Comparison of ENCODE assay signal across 37 mouse cellular contexts in the genomic region with DNA sequence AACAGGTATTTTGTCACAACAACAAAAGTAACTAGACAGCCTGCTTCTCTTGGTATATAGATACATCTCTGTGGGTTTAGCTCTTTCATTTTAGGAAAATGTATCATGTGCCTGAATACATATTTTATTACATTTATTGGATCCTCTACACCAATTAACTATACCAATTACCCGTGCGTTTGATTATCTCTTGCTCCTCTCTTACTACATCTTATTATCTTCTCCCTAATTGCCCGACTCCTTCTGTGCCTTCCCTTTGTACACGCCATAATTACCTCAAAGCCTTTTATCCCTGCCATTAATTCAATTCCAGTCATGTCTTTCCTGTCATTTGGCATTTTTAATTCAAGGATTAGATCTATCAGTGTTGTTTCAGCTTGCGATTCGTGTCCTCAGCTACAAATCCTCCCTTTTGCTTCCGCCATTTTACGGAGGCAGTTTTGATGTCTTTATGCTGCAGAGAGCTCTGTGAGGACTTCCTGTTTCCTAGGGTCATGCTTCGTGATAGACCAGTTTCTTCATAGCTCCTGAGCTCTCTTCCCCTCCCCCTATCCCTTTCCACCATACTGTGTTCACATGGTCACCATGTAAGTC. TPM values are rescaled to one million over a fixed set of nuclear protein-coding genes. Genes with fewer than 3 reads are reported as not detected.
DNase-seq lines count a peak whose midpoint lies in the region; ATAC-seq and TF ChIP-seq lines count a peak whose summit lies in the region.
"Had no signal": no experiment of that assay in that cellular context is flagged by ENCODE, and none has a peak within 500 bp of the region (broad histone marks: within the 10 kb centered on the region; RNA-seq: fewer than 3 reads in every experiment).

No protein-coding gene starts in this region.

- H3K27me3 ChIP-seq in forebrain, postnatal 0 days (ENCODE audit: insufficient read depth, low read length): no peaks in the 10 kb centered on the region
- H3K27me3 ChIP-seq in forebrain, embryonic 11.5 days (ENCODE audit: control insufficient read depth, insufficient read depth, low read length): no peaks in the 10 kb centered on the region
- H3K27me3 ChIP-seq in neural tube, embryonic 13.5 days: no peaks in the 10 kb centered on the region
- no peaks in the 10 kb centered on the region for H3K27me3 ChIP-seq in midbrain, postnatal 0 days (ENCODE audit: insufficient read depth, low read length)
- H3K27me3 ChIP-seq: heart, embryonic 13.5 days; limb, embryonic 12.5 days; liver, embryonic 15.5 days; neural tube, embryonic 12.5 days had no signal

- peak; percentile 25; the same call in 1 of the 2 replicates for ATAC-seq in forebrain, postnatal 0 days
- ATAC-seq in forebrain, embryonic 11.5 days (replicated peaks; ENCODE audit: low FRiP score): no peak
- no peak for ATAC-seq in neural tube, embryonic 13.5 days (ENCODE audit: low read depth)
- no peak for ATAC-seq in midbrain, postnatal 0 days (ENCODE audit: low FRiP score)
- ATAC-seq in inflammation-experienced regulatory T-cells, adult 6 months: no peak
- ATAC-seq: activated CD4-positive, CD25-positive, alpha-beta regulatory T cell, adult 4 months; CD4-positive, CD25-positive, alpha-beta regulatory T cell, adult 4 months; intestine, postnatal 0 days had no signal

- no peak overlapping the region for H3K27ac ChIP-seq in forebrain, postnatal 0 days (ENCODE audit: low read depth, low read length)
- no peak overlapping the region for H3K27ac ChIP-seq in forebrain, embryonic 11.5 days (ENCODE audit: low read depth, low read length)
- peak overlapping the region; percentile 59 for H3K27ac ChIP-seq in neural tube, embryonic 13.5 days (replicated peaks)
- H3K27ac ChIP-seq in midbrain, postnatal 0 days (ENCODE audit: low read depth, low read length): peak overlapping the region; percentile 55; the same call in 1 of the 2 replicates
- H3K27ac ChIP-seq: heart, embryonic 13.5 days; hindbrain, embryonic 10.5 days; layer of hippocampus, adult 2 months; left cerebral cortex, adult 2 months; limb, embryonic 12.5 days; liver, embryonic 15.5 days; neural tube, embryonic 12.5 days; stomach, postnatal 0 days had no signal

- H3K36me3 ChIP-seq in forebrain, postnatal 0 days (ENCODE audit: insufficient read depth): no peaks in the 10 kb centered on the region
- H3K36me3 ChIP-seq in forebrain, embryonic 11.5 days (ENCODE audit: control insufficient read depth, insufficient read depth, low read length): no peaks in the 10 kb centered on the region
- H3K36me3 ChIP-seq in neural tube, embryonic 13.5 days: no peaks in the 10 kb centered on the region
- no peaks in the 10 kb centered on the region for H3K36me3 ChIP-seq in midbrain, postnatal 0 days (ENCODE audit: insufficient read depth, low read length)
- H3K36me3 ChIP-seq: heart, embryonic 13.5 days; hindbrain, embryonic 10.5 days; limb, embryonic 12.5 days; liver, embryonic 15.5 days; neural tube, embryonic 12.5 days had no signal

- no peak overlapping the region for H3K4me3 ChIP-seq in forebrain, postnatal 0 days (ENCODE audit: low read depth, low read length)
- no peak overlapping the region for H3K4me3 ChIP-seq in forebrain, embryonic 11.5 days (ENCODE audit: low read depth, low read length)
- no peak overlapping the region for H3K4me3 ChIP-seq in neural tube, embryonic 13.5 days
- no peak overlapping the region for H3K4me3 ChIP-seq in midbrain, postnatal 0 days (ENCODE audit: low read depth, low read length)
- H3K4me3 ChIP-seq: heart, embryonic 13.5 days; hindbrain, embryonic 10.5 days; layer of hippocampus, adult 2 months; left cerebral cortex, adult 2 months; limb, embryonic 12.5 days; liver, embryonic 15.5 days; neural tube, embryonic 12.5 days had no signal

- no peaks in the 10 kb centered on the region for H3K4me1 ChIP-seq in forebrain, postnatal 0 days (ENCODE audit: insufficient read depth)
- H3K4me1 ChIP-seq in forebrain, embryonic 11.5 days (replicated peaks; ENCODE audit: control insufficient read depth, insufficient read depth, low read length): no peaks in the 10 kb centered on the region
- no peaks in the 10 kb centered on the region for H3K4me1 ChIP-seq in neural tube, embryonic 13.5 days (replicated peaks)
- H3K4me1 ChIP-seq in midbrain, postnatal 0 days (ENCODE audit: insufficient read depth, low read length): no peaks in the 10 kb centered on the region
- H3K4me1 ChIP-seq: heart, embryonic 13.5 days; hindbrain, embryonic 10.5 days; limb, embryonic 12.5 days; liver, embryonic 15.5 days; neural tube, embryonic 12.5 days had no signal

- DNase-seq in forebrain, postnatal 0 days: no peak
- DNase-seq in forebrain, embryonic 11.5 days (ENCODE audit: low spot score): no peak
- DNase-seq in neural tube, embryonic 10.5 days (ENCODE audit: extremely low spot score, low spot score): no peak
- no peak for DNase-seq in midbrain, postnatal 0 days (ENCODE audit: low spot score)
- no peak for DNase-seq in kidney, postnatal 36 days
- DNase-seq: adrenal gland, adult 2 months; cerebellum, adult 8-10 months; cerebellum, postnatal 36 days; heart, postnatal 14 days; kidney, postnatal 14 days; lung, embryonic 14.5 days; lung, postnatal 14 days; right cerebral cortex, adult 18-20 months; thymus, adult 18-20 months; thymus, postnatal 25 days had no signal

- no peaks in the 10 kb centered on the region for H3K9me3 ChIP-seq in forebrain, postnatal 0 days (ENCODE audit: low read length)
- H3K9me3 ChIP-seq in forebrain, embryonic 11.5 days (ENCODE audit: control insufficient read depth, low read length): no peaks in the 10 kb centered on the region
- H3K9me3 ChIP-seq in neural tube, embryonic 13.5 days: no peaks in the 10 kb centered on the region
- H3K9me3 ChIP-seq in midbrain, postnatal 0 days (ENCODE audit: low read length): no peaks in the 10 kb centered on the region
- H3K9me3 ChIP-seq: heart, embryonic 13.5 days; limb, embryonic 12.5 days; liver, embryonic 15.5 days had no signal

- no peak overlapping the region for H3K9ac ChIP-seq in forebrain, postnatal 0 days
- H3K9ac ChIP-seq in forebrain, embryonic 11.5 days (ENCODE audit: low read length): no peak overlapping the region
- no peak overlapping the region for H3K9ac ChIP-seq in neural tube, embryonic 13.5 days
- H3K9ac ChIP-seq in midbrain, postnatal 0 days (replicated peaks; ENCODE audit: low read length, poor library complexity, severe bottlenecking): no peak overlapping the region
- H3K9ac ChIP-seq: heart, embryonic 13.5 days; limb, embryonic 12.5 days; liver, embryonic 15.5 days; lung, embryonic 14.5 days; neural tube, embryonic 12.5 days had no signal

- no peak for TF ChIP-seq CTCF in forebrain, postnatal 0 days (IDR thresholded peaks at IDR 0.05; ENCODE audit: low read depth)
- TF ChIP-seq CTCF in midbrain, postnatal 0 days (IDR thresholded peaks at IDR 0.05): no peak

- no peak overlapping the region for H3K4me2 ChIP-seq in forebrain, postnatal 0 days (ENCODE audit: low read depth)
- no peak overlapping the region for H3K4me2 ChIP-seq in forebrain, embryonic 11.5 days (ENCODE audit: low read depth, low read length, severe bottlenecking)
- no peak overlapping the region for H3K4me2 ChIP-seq in neural tube, embryonic 13.5 days
- no peak overlapping the region for H3K4me2 ChIP-seq in midbrain, postnatal 0 days (ENCODE audit: low read depth, low read length, poor library complexity, severe bottlenecking)
- H3K4me2 ChIP-seq: heart, embryonic 13.5 days; limb, embryonic 12.5 days; liver, embryonic 15.5 days; lung, embryonic 14.5 days; neural tube, embryonic 12.5 days had no signal

- WGBS in forebrain, postnatal 0 days: 35% methylated on average over 9 of the region's 9 CpGs
- WGBS in forebrain, embryonic 11.5 days: 72% methylated on average over 9 of the region's 9 CpGs
- 61% methylated on average over 9 of the region's 9 CpGs for WGBS in neural tube, embryonic 13.5 days
- WGBS in midbrain, postnatal 0 days: 46% methylated on average over 9 of the region's 9 CpGs

RNA-seq across cellular contexts. Expression of gene Gm4792, which starts 5.7 kb away (rescaled TPM):
- total RNA-seq in forebrain, postnatal 0 days (2014; rRNA removed): not detected in 2 replicates
- polyA plus RNA-seq in forebrain, postnatal 0 days (2015; fragmentation: Nextera tagmentation; extraction: Ambion mirVana): 0.48 and 0.64 TPM in 2 replicates
- not detected in 2 replicates for polyA plus RNA-seq in forebrain, embryonic 11.5 days (2014; fragmentation: Nextera tagmentation; extraction: Ambion mirVana)
- not detected in 2 replicates for polyA plus RNA-seq in neural tube, embryonic 13.5 days (2015; fragmentation: Nextera tagmentation; extraction: Ambion mirVana)
- not detected in 2 replicates for total RNA-seq in midbrain, postnatal 0 days (2014; rRNA removed)
- polyA plus RNA-seq in midbrain, postnatal 0 days (2015; fragmentation: Nextera tagmentation; extraction: Ambion mirVana): 0.42 and 0.45 TPM in 2 replicates
- not detected for polyA plus RNA-seq in inflammation-experienced regulatory T-cells, adult 6 months (2017; shearing (Covaris generic))
- total RNA-seq: adrenal gland, adult 2 months; gastrocnemius, adult 8-10 months; gastrocnemius, postnatal 4 days; heart, adult 8-10 months; heart, postnatal 14 days; layer of hippocampus, adult 2 months; layer of hippocampus, postnatal 14 days; left cerebral cortex, adult 2 months; left cerebral cortex, postnatal 25 days; liver, adult 2 months had no signal
- polyA plus RNA-seq: activated CD4-positive, CD25-positive, alpha-beta regulatory T cell, adult 4 months; adrenal gland, adult 2 months; CD4-positive, CD25-positive, alpha-beta regulatory T cell, adult 4 months; embryonic facial prominence, embryonic 11.5 days; heart, embryonic 13.5 days; intestine, postnatal 0 days; kidney, embryonic 14.5 days; limb, embryonic 12.5 days; liver, adult 2 months; liver, embryonic 15.5 days; lung, embryonic 14.5 days; spleen, adult 2 months had no signal

RNA-seq across cellular contexts. Expression of gene Tmcc3, which starts 7.6 kb away (rescaled TPM):
- total RNA-seq in forebrain, postnatal 0 days (2014; rRNA removed): 5.5 and 7.5 TPM in 2 replicates
- 5.2 and 10.2 TPM in 2 replicates for polyA plus RNA-seq in forebrain, postnatal 0 days (2015; fragmentation: Nextera tagmentation; extraction: Ambion mirVana)
- polyA plus RNA-seq in forebrain, embryonic 11.5 days (2014; fragmentation: Nextera tagmentation; extraction: Ambion mirVana): 2.8 and 4.1 TPM in 2 replicates
- 12.0 and 12.9 TPM in 2 replicates for polyA plus RNA-seq in neural tube, embryonic 13.5 days (2015; fragmentation: Nextera tagmentation; extraction: Ambion mirVana)
- total RNA-seq in midbrain, postnatal 0 days (2014; rRNA removed): 9.9 and 12.8 TPM in 2 replicates
- 14.7 and 15.2 TPM in 2 replicates for polyA plus RNA-seq in midbrain, postnatal 0 days (2015; fragmentation: Nextera tagmentation; extraction: Ambion mirVana)
- polyA plus RNA-seq in inflammation-experienced regulatory T-cells, adult 6 months (2017; shearing (Covaris generic)): 1 to 10 TPM in 2 of 3 experiments, under 1 TPM in 1; 0.38 to 1.6 (median 1.0) TPM

Comparison
In these comparisons a context has a peak if more than half of its experiments do, and no peak if none do; other contexts are left out.
1. H3K27ac ChIP-seq: peak in neural tube, embryonic 13.5 days (single experiment) and midbrain, postnatal 0 days (single experiment); none in forebrain, postnatal 0 days (single experiment) and forebrain, embryonic 11.5 days (single experiment).